Mouse (Mus musculus) limb, embryonic 13.5 days (tissue): ENCODE data around the gene Isca1. TPM values are rescaled to one million over a fixed set of nuclear protein-coding genes. Genes with fewer than 3 reads are reported as not detected.
"Not testable (repeated sequence)": the region's sequence is repeated elsewhere in the genome, so short reads cannot be mapped to it uniquely, and the experiment has no call there.

Experiments
- ATAC-seq: fragments of 200-750 bp; cut with Nextera tagmentation; 2 replicates; pipeline ENCODE4 v1.8.0; 2017; ENCODE audit warnings: low read depth, moderate number of reproducible peaks, moderate TSS enrichment; ENCODE audit not compliant: low FRiP score
- H3K27ac ChIP-seq: fragments of 300-500 bp; sonication (generic); 2 replicates; pipeline ENCODE4 v1.5.1; 2015; ENCODE audit warnings: inconsistent platforms, mild to moderate bottlenecking, moderate library complexity
- H3K27me3 ChIP-seq: fragments of 300-500 bp; sonication (generic); 2 replicates; pipeline ENCODE4 v1.6.1; 2015; ENCODE audit warnings: mild to moderate bottlenecking, inconsistent platforms
- H3K36me3 ChIP-seq: fragments of 300-500 bp; sonication (generic); 2 replicates; pipeline ENCODE4 v1.6.1; 2015; ENCODE audit warnings: inconsistent platforms, mild to moderate bottlenecking, moderate library complexity
- H3K4me1 ChIP-seq: fragments of 300-500 bp; sonication (generic); 2 replicates; pipeline ENCODE4 v1.6.1; 2015; ENCODE audit warnings: inconsistent platforms
- H3K4me2 ChIP-seq: fragments of 300-500 bp; sonication (generic); replicated peaks from 2 replicates; pipeline ENCODE4 v1.6.1; 2015; ENCODE audit warnings: inconsistent platforms, mild to moderate bottlenecking, moderate library complexity
- H3K4me3 ChIP-seq: fragments of 300-500 bp; sonication (generic); 2 replicates; pipeline ENCODE4 v1.5.1; 2015; ENCODE audit warnings: moderate library complexity, mild to moderate bottlenecking, inconsistent platforms
- H3K9ac ChIP-seq: fragments of 300-500 bp; sonication (generic); 2 replicates; pipeline ENCODE4 v1.6.1; 2015; ENCODE audit warnings: mild to moderate bottlenecking, inconsistent platforms
- H3K9me3 ChIP-seq: fragments of 300-500 bp; sonication (generic); 2 replicates; pipeline ENCODE4 v1.6.1; 2016; ENCODE audit warnings: inconsistent platforms
- WGBS: fragments of 180-500 bp; shearing (Covaris S2); methylation state at CpG from one replicate; pipeline ENCODE4 v1.1.7; 2015; 5-methylcytosine and 5-hydroxymethylcytosine counted together
- polyA plus RNA-seq: library from polyadenylated mRNA; unstranded; fragments of >200 nt; fragmentation: Nextera tagmentation; extraction: Ambion mirVana; gene quantifications from 2 replicates; pipeline ENCODE4 v1.2.1, GENCODE M21; 2015

The Isca1 gene
- polyA plus RNA-seq, 1 experiment from 2014 or later = 116 TPM

DNA sequence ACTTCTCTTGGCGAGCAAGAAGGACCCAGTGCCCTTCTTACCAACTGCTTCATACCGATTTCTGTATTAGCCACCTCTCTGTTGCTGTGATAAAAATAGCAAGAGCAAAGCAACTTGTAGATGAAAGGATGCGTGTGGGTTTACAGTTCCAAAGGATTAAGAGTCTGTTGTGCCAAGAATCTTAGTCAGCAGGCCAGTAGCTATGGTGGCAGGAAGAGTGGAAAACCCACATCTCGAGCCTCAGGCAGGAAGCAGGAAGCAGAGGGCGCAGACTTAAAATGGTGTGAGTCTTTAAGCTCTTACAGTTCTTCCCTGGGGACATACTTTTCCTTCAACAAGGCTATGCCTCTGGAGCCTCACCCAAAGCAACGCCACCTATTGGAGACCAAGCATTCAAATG is 24.1 kb downstream of the Isca1 start:
- ATAC-seq = no peak
- no peak overlapping the region for H3K27ac ChIP-seq
- 82% methylated on average over 6 of the region's 6 CpGs for WGBS
- 0 out of 2 replicates have a peak, but pooled peaks cover 7% of the 10 kb centered on the region for H3K4me1 ChIP-seq
- no peak overlapping the region for H3K4me3 ChIP-seq
- no peaks in the 10 kb centered on the region for H3K9me3 ChIP-seq
- H3K9ac ChIP-seq = no peak overlapping the region
- H3K27me3 ChIP-seq = peaks cover 3% of the 10 kb centered on the region; the same call in 1 of the 2 replicates
- no peak overlapping the region for H3K4me2 ChIP-seq
- H3K36me3 ChIP-seq = no peaks in the 10 kb centered on the region

DNA sequence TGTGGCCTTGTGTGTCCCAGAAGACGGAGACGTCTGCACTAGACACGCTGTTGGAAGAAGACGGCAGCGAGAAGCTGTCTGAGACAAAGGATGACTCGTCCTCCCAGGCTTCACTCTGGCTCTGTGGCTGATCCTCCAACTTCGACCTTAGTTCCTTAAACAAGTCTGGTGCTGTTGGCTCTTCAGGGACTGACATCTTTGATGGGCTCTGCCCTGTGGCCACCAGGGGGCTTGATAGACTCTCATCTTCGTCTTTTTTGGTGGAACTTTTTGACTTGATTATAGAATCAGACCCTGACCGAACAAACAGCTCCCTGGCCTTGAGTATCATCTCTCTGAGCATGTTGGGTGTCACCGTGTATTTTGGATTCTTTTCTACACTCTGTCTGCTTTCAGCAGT is 27.9 kb downstream of the Isca1 start:
- no peak overlapping the region for H3K4me2 ChIP-seq
- H3K4me3 ChIP-seq = no peak overlapping the region
- ATAC-seq = no peak
- WGBS = 80% methylated on average over 10 of the region's 10 CpGs
- no peak overlapping the region for H3K9ac ChIP-seq
- H3K27ac ChIP-seq = no peak overlapping the region
- no peaks in the 10 kb centered on the region for H3K27me3 ChIP-seq
- no peaks in the 10 kb centered on the region for H3K36me3 ChIP-seq
- H3K9me3 ChIP-seq = no peaks in the 10 kb centered on the region
- no peaks in the 10 kb centered on the region for H3K4me1 ChIP-seq

DNA sequence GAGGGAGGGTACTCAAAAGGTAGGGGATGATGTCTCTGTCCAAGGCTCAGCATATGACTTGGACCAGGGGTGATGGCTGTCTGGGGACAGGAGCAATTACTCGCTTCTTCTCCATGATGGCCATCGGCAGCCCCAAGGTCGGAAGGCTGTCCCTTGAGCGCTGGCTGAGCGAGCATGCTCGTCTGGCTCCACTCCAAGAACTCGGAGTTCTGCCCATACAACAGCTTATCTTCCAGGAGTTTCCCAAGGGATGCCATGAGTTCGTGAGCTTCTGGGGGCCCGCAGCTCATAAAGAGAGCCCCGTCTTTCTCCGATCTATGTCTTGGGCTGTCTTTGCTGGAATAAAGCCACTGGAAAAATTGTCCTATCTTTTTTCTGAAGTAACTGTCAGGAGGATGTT is 28.5 kb downstream of the Isca1 start:
- Histone ChIP-seq H3K4me2 (no peak overlapping the region), H3K4me1 (no peaks in the 10 kb centered on the region), H3K4me3 (no peak overlapping the region), H3K27ac (no peak overlapping the region), H3K27me3 (no peaks in the 10 kb centered on the region), H3K9me3 (no peaks in the 10 kb centered on the region), H3K9ac (no peak overlapping the region), H3K36me3 (no peaks in the 10 kb centered on the region)
- no peak for ATAC-seq
- WGBS = 93% methylated on average over 11 of the region's 11 CpGs

DNA sequence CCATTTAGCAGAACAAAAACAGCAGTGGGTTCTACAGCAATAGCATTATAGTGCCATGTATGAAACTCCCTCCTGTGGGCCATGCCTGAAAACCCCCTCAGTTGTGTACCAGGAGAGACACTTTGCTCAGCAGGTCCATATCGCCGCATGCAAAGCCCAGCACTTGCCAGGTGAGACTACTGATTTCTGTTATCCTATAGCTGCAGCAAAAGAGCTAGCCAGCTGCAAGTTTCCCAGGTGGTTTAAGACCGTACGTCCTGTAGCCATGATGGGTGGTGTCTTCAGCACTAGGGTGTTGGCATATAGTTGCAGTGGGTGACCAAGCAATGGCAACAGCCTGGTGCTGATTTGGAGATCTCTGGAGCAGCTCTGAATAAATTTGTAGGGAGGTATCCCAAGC is 30.2 kb downstream of the Isca1 start:
- Histone ChIP-seq H3K36me3 (no peaks in the 10 kb centered on the region), H3K4me3 (no peak overlapping the region), H3K4me2 (no peak overlapping the region), H3K9me3 (no peaks in the 10 kb centered on the region), H3K27me3 (no peaks in the 10 kb centered on the region), H3K27ac (no peak overlapping the region), H3K4me1 (no peaks in the 10 kb centered on the region), H3K9ac (no peak overlapping the region)
- ATAC-seq = no peak
- 90% methylated on average over 4 of the region's 4 CpGs for WGBS

DNA sequence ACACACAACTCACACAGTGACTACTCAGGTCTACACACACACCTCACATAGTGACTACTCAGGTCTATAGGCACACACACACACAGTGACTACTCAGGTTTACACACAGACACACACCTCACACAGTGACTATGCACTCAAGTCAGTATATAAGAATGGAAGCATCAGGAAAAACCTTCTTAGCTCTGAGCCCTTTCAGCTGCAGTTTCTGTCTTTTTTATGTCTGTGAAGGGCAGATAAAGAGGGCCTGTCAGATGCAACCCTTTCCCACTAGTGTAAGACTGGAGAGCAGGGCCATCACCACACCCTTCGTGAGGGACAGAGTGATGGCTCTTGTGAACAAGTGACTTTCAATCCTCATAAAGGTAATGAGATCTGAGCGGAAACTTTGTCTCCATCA is 31.2 kb downstream of the Isca1 start:
- no peak for ATAC-seq
- Histone ChIP-seq H3K4me2 (no peak overlapping the region), H3K4me1 (no peaks in the 10 kb centered on the region), H3K9me3 (no peaks in the 10 kb centered on the region), H3K27me3 (no peaks in the 10 kb centered on the region), H3K9ac (no peak overlapping the region), H3K4me3 (no peak overlapping the region), H3K27ac (no peak overlapping the region), H3K36me3 (no peaks in the 10 kb centered on the region)
- 86% methylated on average over 2 of the region's 2 CpGs for WGBS

DNA sequence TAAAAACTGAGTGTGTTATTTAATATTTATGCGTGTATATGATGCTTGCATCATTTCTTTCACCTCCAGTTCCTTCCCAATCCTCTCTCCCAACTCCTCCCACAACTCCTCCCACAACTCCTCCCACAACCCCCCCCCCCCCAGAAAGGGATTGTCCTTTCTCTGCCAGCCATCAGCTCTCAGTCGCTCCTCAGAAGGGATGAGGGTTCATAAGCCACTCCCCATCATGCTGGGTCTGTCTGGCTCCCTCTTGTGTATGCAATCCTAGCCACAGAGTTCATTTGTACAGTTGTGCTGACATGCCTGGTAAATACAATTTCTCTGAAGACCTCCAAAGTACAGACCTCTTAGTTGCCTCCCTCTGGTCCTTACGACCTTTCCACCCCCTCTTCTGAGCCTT is 34.4 kb downstream of the Isca1 start:
- no peaks in the 10 kb centered on the region for H3K36me3 ChIP-seq
- H3K9ac ChIP-seq = no peak overlapping the region
- WGBS = 27% methylated on average over 3 of the region's 3 CpGs
- H3K27me3 ChIP-seq = no peaks in the 10 kb centered on the region
- H3K27ac ChIP-seq = no peak overlapping the region
- no peaks in the 10 kb centered on the region for H3K4me1 ChIP-seq
- H3K4me3 ChIP-seq = no peak overlapping the region
- H3K9me3 ChIP-seq = no peaks in the 10 kb centered on the region
- no peak overlapping the region for H3K4me2 ChIP-seq
- 0 out of 2 replicates have a peak, but pooled peaks have one; percentile 48 for ATAC-seq

DNA sequence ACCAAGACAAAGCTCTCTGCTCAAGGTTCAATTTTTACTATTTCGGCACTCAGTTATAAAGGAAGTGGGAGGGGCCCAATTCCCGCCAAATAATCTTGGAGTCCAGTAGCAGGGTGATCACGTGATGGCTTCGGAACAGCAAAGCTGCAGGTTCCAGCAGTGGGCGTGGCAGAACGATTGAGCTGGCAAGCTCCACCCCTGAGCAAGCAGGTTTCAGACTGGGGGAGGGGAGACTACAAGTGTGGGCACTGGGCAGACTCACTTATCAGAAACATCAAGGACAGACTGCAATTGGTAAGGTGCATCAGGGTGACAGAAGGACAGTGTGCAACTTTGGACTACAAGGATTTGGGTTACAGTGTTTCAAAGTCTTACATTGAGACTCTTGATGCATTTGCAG is 35.3 kb downstream of the Isca1 start:
- not testable (repeated sequence) for H3K9ac ChIP-seq, H3K4me2 ChIP-seq, H3K36me3 ChIP-seq, H3K27ac ChIP-seq, H3K9me3 ChIP-seq, ATAC-seq, H3K4me3 ChIP-seq, H3K27me3 ChIP-seq, H3K4me1 ChIP-seq
- 42% methylated on average over 6 of the region's 6 CpGs for WGBS

DNA sequence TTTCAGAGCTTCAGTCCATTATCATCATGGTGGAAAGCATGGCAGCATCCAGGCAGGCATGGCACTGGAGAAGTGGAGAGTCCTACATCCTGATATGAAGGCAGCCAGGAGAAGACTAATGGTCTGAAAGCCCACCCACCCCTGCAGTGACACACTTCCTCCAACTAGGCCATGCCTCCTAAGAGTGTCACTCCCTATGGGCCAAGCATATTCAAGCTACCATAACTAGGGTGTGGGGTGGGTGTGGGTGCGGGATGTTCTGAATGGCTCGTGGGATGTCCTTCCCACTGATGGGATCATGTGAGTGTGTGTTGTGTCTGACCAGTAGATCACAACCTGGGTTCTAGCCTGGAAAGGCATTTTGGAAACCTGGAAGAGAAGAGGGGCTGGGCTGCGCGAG is 35.7 kb downstream of the Isca1 start:
- no peaks in the 10 kb centered on the region for H3K9me3 ChIP-seq
- no peaks in the 10 kb centered on the region for H3K4me1 ChIP-seq
- no peak overlapping the region for H3K4me2 ChIP-seq
- WGBS = 92% methylated on average over 4 of the region's 4 CpGs
- ATAC-seq = no peak
- no peaks in the 10 kb centered on the region for H3K36me3 ChIP-seq
- 0 out of 2 replicates have a peak, but pooled peaks cover 3% of the 10 kb centered on the region for H3K27me3 ChIP-seq
- H3K9ac ChIP-seq = no peak overlapping the region
- H3K4me3 ChIP-seq = no peak overlapping the region
- no peak overlapping the region for H3K27ac ChIP-seq

DNA sequence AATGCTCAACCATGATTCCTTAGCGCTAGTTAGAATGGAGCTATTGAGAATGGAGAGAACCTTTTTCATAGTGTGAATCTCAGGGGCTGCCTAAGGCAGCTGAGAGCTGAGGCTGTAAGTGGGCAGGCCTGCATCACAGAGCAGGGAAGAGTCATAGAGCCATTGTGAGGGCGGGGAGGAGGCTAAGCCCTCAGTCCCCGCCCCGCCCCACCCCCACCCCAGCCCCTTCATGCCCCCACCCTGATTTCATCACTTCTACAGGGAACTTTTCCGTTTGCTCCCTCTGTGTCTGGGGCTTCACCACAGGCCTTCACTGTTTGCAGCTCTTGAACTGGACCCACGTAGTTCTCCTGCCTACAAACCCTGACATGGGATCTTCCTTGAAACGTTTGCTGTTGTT is 38.0 kb downstream of the Isca1 start, which contains the start of gene Spata31d1d:
Gene Spata31d1d (minus strand): TSS at position 101 of the 400 bp plus-strand sequence.
- Histone ChIP-seq H3K36me3 (no peaks in the 10 kb centered on the region), H3K4me2 (no peak within 1 kb of the TSS), H3K9ac (no peak within 1 kb of the TSS), H3K4me1 (0 out of 2 replicates have a peak, but pooled peaks cover 6% of the 10 kb centered on the region), H3K27ac (no peak within 1 kb of the TSS), H3K4me3 (no peak within 1 kb of the TSS), H3K9me3 (no peaks in the 10 kb centered on the region), H3K27me3 (0 out of 2 replicates have a peak, but pooled peaks cover 3% of the 10 kb centered on the region)
- WGBS = 40% methylated on average over 7 of the region's 7 CpGs
- ATAC-seq = no peak

DNA sequence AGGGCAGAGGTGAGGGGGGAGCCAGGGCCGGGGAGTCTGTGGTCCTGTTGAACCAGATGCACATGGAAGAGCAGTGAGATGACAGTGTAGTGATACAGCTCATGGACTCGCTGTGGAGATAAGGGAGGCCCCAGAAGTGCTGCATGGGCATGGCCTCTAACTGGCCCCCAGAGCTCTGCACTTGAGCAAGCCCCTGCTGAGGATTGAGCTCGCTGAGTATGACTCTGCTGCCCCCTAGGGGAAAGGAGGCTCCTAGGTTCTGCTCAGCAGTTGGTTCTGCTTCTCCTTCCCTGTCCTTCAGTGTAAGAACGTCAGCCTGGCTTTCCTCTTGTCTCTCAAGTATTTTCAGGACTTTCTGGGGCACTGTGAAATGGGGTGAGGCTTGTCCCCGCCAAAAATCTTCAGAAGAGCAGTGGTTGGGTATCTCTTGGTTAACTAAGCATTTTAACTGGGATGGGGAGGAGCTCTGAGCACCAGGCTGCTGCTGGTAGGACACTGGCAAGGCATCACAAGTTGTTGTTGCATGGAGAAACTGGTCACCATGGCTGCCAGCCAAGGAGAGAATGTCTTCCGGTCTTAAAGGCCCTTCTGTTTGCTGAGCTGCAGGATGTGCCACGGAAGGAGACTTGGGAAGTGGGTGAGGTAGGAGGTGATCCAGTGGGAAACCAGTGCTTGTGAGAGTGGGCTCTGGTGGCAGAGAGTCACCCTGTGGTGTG is 41.1 kb downstream of the Isca1 start:
- Histone ChIP-seq H3K4me3 (no peak overlapping the region), H3K4me2 (no peak overlapping the region), H3K27ac (no peak overlapping the region), H3K4me1 (peaks cover 14% of the 10 kb centered on the region), H3K36me3 (no peaks in the 10 kb centered on the region), H3K27me3 (peaks cover 3% of the 10 kb centered on the region; the same call in 1 of the 2 replicates), H3K9me3 (no peaks in the 10 kb centered on the region), H3K9ac (no peak overlapping the region)
- peak; percentile 83 for ATAC-seq
- 35% methylated on average over 7 of the region's 7 CpGs for WGBS

DNA sequence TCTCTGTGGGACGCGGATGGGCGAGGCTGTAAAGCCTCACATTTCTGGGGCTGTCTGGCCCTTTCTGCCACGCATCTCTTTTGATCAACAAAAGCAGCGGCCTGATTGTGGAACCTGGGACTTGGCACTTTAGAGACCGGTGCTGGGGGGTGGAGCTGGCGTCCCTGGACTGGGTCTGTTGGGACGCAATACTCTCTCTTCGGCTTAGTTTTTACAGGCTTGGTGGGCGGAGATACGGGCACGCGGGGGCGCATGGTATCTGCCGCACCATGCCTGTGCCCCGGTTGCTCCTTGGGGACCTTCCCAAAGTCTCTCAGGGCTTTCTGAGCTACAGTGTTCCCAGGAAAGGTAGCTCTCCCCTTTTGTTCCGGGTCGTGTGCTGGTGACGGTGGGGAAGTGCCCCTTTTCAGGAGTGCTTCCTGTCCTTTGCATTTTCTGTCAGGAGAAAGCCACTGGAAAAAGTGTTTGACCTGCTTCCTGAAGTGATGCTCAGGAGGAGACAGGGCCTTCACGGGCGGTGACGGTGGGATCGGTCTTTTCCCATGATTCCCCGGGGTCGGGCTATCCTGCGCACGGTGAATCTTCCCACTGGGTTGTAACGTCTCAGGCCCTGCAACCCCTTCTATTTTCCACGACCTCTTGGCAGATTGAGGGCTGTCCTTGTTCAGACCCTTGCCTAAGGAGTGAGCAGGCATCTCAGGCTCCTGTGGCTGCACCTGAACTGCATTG is 43.3 kb downstream of the Isca1 start:
- Histone ChIP-seq H3K4me1 (peaks cover 14% of the 10 kb centered on the region), H3K9ac (peak overlapping the region; percentile 39; the same call in 1 of the 2 replicates), H3K27me3 (peaks cover 3% of the 10 kb centered on the region; the same call in 1 of the 2 replicates), H3K9me3 (no peaks in the 10 kb centered on the region), H3K36me3 (no peaks in the 10 kb centered on the region), H3K4me2 (peak overlapping the region; percentile 57), H3K27ac (no peak overlapping the region), H3K4me3 (peak overlapping the region; percentile 25)
- 22% methylated on average over 29 of the region's 29 CpGs for WGBS
- no peak for ATAC-seq

DNA sequence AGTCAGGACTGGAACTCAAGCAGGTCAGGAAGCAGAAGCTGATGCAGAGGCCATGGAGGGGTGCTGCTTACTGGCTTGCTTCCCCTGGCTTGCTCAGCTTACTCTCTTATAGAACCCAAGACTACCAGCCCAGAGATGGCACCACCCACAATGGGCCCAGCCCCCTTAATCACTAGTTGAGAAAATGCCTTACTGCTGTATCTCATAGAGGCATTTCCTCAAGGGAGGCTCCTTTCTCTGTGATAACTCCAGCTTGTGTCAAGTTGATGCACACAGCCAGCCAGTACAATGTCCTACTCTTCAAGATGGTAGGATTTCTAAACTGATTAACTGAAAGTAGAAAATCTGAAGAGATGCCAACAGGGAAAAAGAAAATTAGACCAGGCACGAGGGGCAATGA is 47.5 kb downstream of the Isca1 start:
- not testable (repeated sequence) for H3K27ac ChIP-seq, H3K4me3 ChIP-seq, H3K36me3 ChIP-seq, H3K27me3 ChIP-seq, H3K9ac ChIP-seq, H3K4me2 ChIP-seq, H3K9me3 ChIP-seq, ATAC-seq
- H3K4me1 ChIP-seq = peaks cover 18% of the 10 kb centered on the region
- 78% methylated on average over 1 of the region's 1 CpGs for WGBS
